Mouse (Mus musculus): ENCODE measurements at regions not wholly inside any gene's neighbourhood (a gene's known extent, or its start where the extent isn't known, plus 50 kb on each side); places are given as distances from the start of the nearest gene placed in this dataset.
A peak's percentile ranks its signal among the peaks of the same experiment; 100 is the strongest.

- DNase-seq (ENCODE audit: low spot score in 2 of 2) = peak in 1 of 2 experiments; percentile 60
- intact Hi-C loops (cut with DNase I) = loop anchor here (5.0 kb wide), 1 partner anchor 88 kb away; no protein-coding TSS in a partner anchor
Measured at GRCm38 (mm10) chr2:143133931-143134330, 55.7 kb downstream of the Otor start.

GRCm38 (mm10) chr2:143149189-143149588, 70.9 kb downstream of the Otor start:
- no peak for DNase-seq (ENCODE audit: low spot score in 2 of 2)
- intact Hi-C loops (cut with DNase I) = no loop called here

- intact Hi-C loops (cut with DNase I) = no loop called here
- DNase-seq (ENCODE audit: low spot score in 2 of 2) = no peak
Measured at GRCm38 (mm10) chr2:143164081-143164984, 86.1 kb downstream of the Otor start.

- DNase-seq (ENCODE audit: low spot score in 2 of 2) = no peak
- intact Hi-C loops (cut with DNase I) = no loop called here
Measured at GRCm38 (mm10) chr2:143166771-143167170, 88.5 kb downstream of the Otor start.

- intact Hi-C loops (cut with DNase I) = no loop called here
- no peak for DNase-seq (ENCODE audit: low spot score in 2 of 2)
Measured at GRCm38 (mm10) chr2:143170648-143171047, 92.4 kb downstream of the Otor start.

- intact Hi-C loops (cut with DNase I) = no loop called here
- peak in 1 of 2 experiments; percentile 82 for DNase-seq (ENCODE audit: low spot score in 2 of 2)
Measured at GRCm38 (mm10) chr2:143184614-143185013, 106.3 kb downstream of the Otor start.

- no peak for DNase-seq (ENCODE audit: low spot score in 2 of 2)
- intact Hi-C loops (cut with DNase I) = no loop called here
Measured at GRCm38 (mm10) chr2:143192256-143193164, 114.2 kb downstream of the Otor start.

GRCm38 (mm10) chr2:143193165-143193551, 114.9 kb downstream of the Otor start:
- DNase-seq (ENCODE audit: low spot score in 2 of 2) = no peak
- intact Hi-C loops (cut with DNase I) = no loop called here

- DNase-seq (ENCODE audit: low spot score in 2 of 2) = peak; percentile 42 to 68
- intact Hi-C loops (cut with DNase I) = no loop called here
Measured at GRCm38 (mm10) chr2:143199583-143200249, 121.4 kb downstream of the Otor start.

- DNase-seq (ENCODE audit: low spot score in 2 of 2) = no peak
- intact Hi-C loops (cut with DNase I) = no loop called here
Measured at GRCm38 (mm10) chr2:143206053-143206452, 127.8 kb downstream of the Otor start.

GRCm38 (mm10) chr2:143207191-143207590, 128.9 kb downstream of the Otor start:
- no peak for DNase-seq (ENCODE audit: low spot score in 2 of 2)
- intact Hi-C loops (cut with DNase I) = no loop called here

GRCm38 (mm10) chr2:143217251-143217650, 139.0 kb downstream of the Otor start:
- DNase-seq (ENCODE audit: low spot score in 2 of 2) = no peak
- intact Hi-C loops (cut with DNase I) = loop anchor here (5.0 kb wide), 2 partner anchors 330 to 465 kb away; partner anchors contain the start of gene Pcsk2

GRCm38 (mm10) chr2:143217760-143218358, 139.6 kb downstream of the Otor start:
- DNase-seq (ENCODE audit: low spot score in 2 of 2) = peak; percentile 75 to 95
- intact Hi-C loops (cut with DNase I) = loop anchor here (2.0 to 5.0 kb wide), 4 partner anchors 23 to 464 kb away; partner anchors contain the start of gene Pcsk2

GRCm38 (mm10) chr2:143222326-143222725, 144.1 kb downstream of the Otor start:
- intact Hi-C loops (cut with DNase I) = loop anchor here (5.0 kb wide), 1 partner anchor 90 kb away; no protein-coding TSS in a partner anchor
- peak in 1 of 2 experiments; percentile 73 for DNase-seq (ENCODE audit: low spot score in 2 of 2)

- intact Hi-C loops (cut with DNase I) = loop anchor here (5.0 kb wide), 1 partner anchor 92 kb away; no protein-coding TSS in a partner anchor
- no peak for DNase-seq (ENCODE audit: low spot score in 2 of 2)
Measured at GRCm38 (mm10) chr2:143224410-143225130, 146.3 kb downstream of the Otor start.

- peak in 1 of 2 experiments; percentile 89 for DNase-seq (ENCODE audit: low spot score in 2 of 2)
- intact Hi-C loops (cut with DNase I) = no loop called here
Measured at GRCm38 (mm10) chr2:143233795-143234194, 155.5 kb downstream of the Otor start.

- intact Hi-C loops (cut with DNase I) = loop anchor here (2.0 kb wide), 2 partner anchors 21 to 305 kb away; no protein-coding TSS in a partner anchor
- DNase-seq (ENCODE audit: low spot score in 2 of 2) = peak in 1 of 2 experiments; percentile 82
Measured at GRCm38 (mm10) chr2:143240274-143240673, 162.0 kb downstream of the Otor start.

GRCm38 (mm10) chr2:143243741-143244140, 165.5 kb downstream of the Otor start:
- DNase-seq (ENCODE audit: low spot score in 2 of 2) = peak in 1 of 2 experiments; percentile 72
- intact Hi-C loops (cut with DNase I) = no loop called here
